Mouse (Mus musculus) forebrain, embryonic 10.5 days (tissue): Measurements from ENCODE around the gene Nsun2. TPM values are rescaled to one million over a fixed set of nuclear protein-coding genes. Genes with fewer than 3 reads are reported as not detected.

ENCODE experiments used
- DNase-seq: peaks from one replicate; pipeline ENCODE4 v3.0.0-alpha.2; 2017; ENCODE audit warnings: low spot score; ENCODE audit errors: extremely low spot score
- H3K27ac ChIP-seq: fragments of 300-500 bp; sonication (generic); 2 replicates; pipeline ENCODE4 v1.5.1; 2016; ENCODE audit warnings: mild to moderate bottlenecking
- H3K27me3 ChIP-seq: fragments of 300-500 bp; sonication (generic); 2 replicates; pipeline ENCODE4 v1.6.1; 2016; ENCODE audit warnings: mild to moderate bottlenecking; ENCODE audit not compliant: poor library complexity, severe bottlenecking
- H3K36me3 ChIP-seq: fragments of 300-500 bp; sonication (generic); replicated peaks from 2 replicates; pipeline ENCODE4 v1.6.1; 2016; ENCODE audit warnings: mild to moderate bottlenecking, moderate library complexity
- H3K4me1 ChIP-seq: fragments of 300-500 bp; sonication (generic); 2 replicates; pipeline ENCODE4 v1.6.1; 2016
- H3K4me3 ChIP-seq: fragments of 300-500 bp; sonication (generic); 2 replicates; pipeline ENCODE4 v1.5.1; 2016; ENCODE audit warnings: mild to moderate bottlenecking, moderate library complexity
- H3K9me3 ChIP-seq: fragments of 300-500 bp; sonication (generic); 2 replicates; pipeline ENCODE4 v1.6.1; 2016; ENCODE audit warnings: mild to moderate bottlenecking, moderate library complexity
- WGBS: fragments of 180-500 bp; shearing (Covaris S2); methylation state at CpG from one replicate; pipeline ENCODE4 v1.1.7; 2016; 5-methylcytosine and 5-hydroxymethylcytosine counted together
- polyA plus RNA-seq: library from polyadenylated mRNA; unstranded; fragments of >200 nt; fragmentation: Nextera tagmentation; extraction: Ambion mirVana; gene quantifications from 2 replicates; pipeline ENCODE4 v1.2.1, GENCODE M21; 2016

Nsun2 gene
- polyA plus RNA-seq, 1 experiment from 2014 or later: 175 TPM

DNA sequence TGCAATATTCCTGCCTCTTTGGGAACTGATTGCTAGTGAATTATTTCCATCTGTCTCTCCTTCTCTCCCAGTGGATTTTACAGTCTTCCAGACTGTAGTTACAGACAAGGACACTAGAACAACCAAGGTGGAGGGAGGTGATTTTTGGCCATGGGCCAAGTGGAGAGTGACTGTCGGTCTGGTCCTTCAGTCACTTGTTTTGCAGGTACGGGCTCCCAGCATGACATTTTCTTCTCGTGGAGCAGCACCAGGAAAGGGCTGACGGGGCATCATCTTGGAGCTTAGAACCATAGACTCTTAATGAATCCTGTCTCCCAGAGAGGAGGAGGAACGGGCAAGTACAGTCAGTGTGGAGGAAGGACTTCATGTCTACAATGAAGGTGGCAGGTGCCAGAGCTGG, 138.6 kb downstream of the Nsun2 start:
- no peak overlapping the region for H3K4me3 ChIP-seq
- no peak overlapping the region for H3K27ac ChIP-seq
- WGBS: 84% methylated on average over 5 of the region's 5 CpGs
- no peaks in the 10 kb centered on the region for H3K27me3 ChIP-seq
- H3K36me3 ChIP-seq: no peaks in the 10 kb centered on the region
- H3K4me1 ChIP-seq: no peaks in the 10 kb centered on the region
- peaks cover 5% of the 10 kb centered on the region; the same call in 1 of the 2 replicates for H3K9me3 ChIP-seq
- no peak for DNase-seq

DNA sequence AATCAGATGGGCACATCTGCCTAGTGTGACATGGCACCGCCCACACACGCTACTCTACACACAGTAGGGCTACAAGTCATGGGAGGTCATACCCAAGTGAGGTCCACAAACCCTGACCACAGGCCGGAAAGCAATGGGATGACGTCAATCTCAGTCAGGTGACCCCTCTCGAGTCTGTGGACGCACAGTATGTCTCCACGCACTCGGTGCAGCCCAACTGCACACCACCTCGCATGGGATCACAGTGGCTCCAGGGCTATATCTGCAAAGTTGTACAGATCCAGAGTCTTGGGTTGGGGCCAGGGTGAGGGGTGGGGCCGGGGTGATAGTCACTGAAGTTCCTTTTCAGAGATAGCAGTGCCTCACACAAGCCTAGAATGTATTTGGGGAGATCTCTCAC, 139.0 kb downstream of the Nsun2 start:
- Histone ChIP-seq H3K27ac (no peak overlapping the region), H3K4me1 (no peaks in the 10 kb centered on the region), H3K27me3 (no peaks in the 10 kb centered on the region), H3K4me3 (no peak overlapping the region), H3K36me3 (no peaks in the 10 kb centered on the region), H3K9me3 (peaks cover 5% of the 10 kb centered on the region; the same call in 1 of the 2 replicates)
- DNase-seq: no peak
- WGBS: 89% methylated on average over 10 of the region's 10 CpGs

DNA sequence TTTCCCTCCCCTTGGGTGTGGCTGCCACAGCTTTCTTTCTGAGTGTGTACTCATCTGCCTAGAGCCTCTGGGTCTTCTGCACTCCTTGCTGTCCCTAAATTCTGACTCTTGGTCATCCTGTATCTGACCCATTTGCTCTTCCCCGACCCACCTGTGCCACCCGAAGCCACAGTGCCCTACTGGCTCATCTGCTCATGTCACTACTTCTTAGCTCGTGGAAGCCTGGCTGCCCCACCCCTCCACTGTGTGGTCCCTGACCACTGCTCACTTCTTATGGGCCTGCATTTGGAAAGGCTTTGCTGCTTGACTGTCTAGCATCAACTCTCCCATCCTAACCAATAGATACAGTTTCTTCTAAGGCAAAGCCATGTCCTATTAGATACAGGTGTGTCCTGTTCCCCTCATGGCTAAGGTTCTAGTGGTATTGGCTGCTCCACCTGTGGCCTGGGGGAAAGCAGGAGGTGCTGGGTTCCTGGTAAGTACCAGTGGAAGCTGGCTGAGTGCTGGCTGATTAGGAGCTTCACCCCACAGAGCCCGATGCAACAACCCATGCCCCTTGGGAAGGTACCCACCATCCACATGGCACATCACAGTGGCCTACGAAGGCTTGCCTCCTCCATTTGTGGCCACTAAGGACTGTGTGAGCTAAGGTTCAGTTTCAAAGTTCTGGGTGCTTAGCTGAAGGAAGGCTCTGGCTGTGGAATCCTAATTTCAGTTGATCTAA, 139.8 kb downstream of the Nsun2 start:
- H3K27me3 ChIP-seq: no peaks in the 10 kb centered on the region
- DNase-seq: no peak
- no peak overlapping the region for H3K27ac ChIP-seq
- H3K4me1 ChIP-seq: no peaks in the 10 kb centered on the region
- WGBS: 85% methylated on average over 5 of the region's 5 CpGs
- no peak overlapping the region for H3K4me3 ChIP-seq
- no peaks in the 10 kb centered on the region for H3K36me3 ChIP-seq
- peaks cover 5% of the 10 kb centered on the region; the same call in 1 of the 2 replicates for H3K9me3 ChIP-seq

DNA sequence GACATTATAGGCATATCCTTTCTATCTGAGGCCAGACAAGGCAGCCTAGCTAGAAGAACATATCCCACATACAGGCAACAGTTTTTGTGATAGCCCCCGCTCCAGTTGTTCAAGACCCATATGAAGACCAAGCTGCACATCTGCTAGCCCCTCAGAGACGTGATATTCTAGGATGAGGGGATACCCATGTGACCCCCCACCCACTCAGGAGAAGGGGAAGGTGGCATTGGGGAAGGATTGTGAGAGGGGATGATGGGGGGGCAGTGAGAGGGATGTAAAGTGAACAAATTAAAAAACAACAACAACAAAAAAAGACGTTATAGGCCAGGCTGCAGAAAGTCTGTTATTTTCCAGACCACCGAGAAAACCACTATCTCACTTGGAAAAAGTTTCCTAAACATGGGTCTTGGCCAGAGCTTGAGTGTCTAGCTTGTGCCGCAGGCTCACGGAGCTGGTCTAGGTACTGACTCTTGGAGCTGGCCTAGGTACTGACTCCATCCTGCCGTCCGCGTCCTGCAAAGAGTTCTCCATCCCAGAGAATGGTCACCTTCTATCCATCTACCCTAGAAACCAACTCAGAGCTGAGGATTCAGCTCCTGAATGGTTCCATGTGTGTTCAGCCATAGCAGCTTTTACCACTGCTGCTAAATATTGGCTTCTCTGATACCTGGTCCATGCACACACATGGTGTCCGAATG, 140.5 kb downstream of the Nsun2 start:
- H3K27ac ChIP-seq: no peak overlapping the region
- no peak for DNase-seq
- H3K9me3 ChIP-seq: peaks cover 5% of the 10 kb centered on the region; the same call in 1 of the 2 replicates
- H3K4me1 ChIP-seq: no peaks in the 10 kb centered on the region
- H3K36me3 ChIP-seq: no peaks in the 10 kb centered on the region
- no peaks in the 10 kb centered on the region for H3K27me3 ChIP-seq
- WGBS: 68% methylated on average over 10 of the region's 10 CpGs
- H3K4me3 ChIP-seq: no peak overlapping the region

Other genes with a start within 250 kb of the Nsun2 start
- gene Tent4a, start 871 bp downstream of the Nsun2 start, polyA plus RNA-seq: 4.1 and 4.9 TPM in 2 replicates
- gene Srd5a1, start 77.7 kb downstream of the Nsun2 start, polyA plus RNA-seq: 28.5 and 29.2 TPM in 2 replicates
- 0.49 and 0.58 TPM in 2 replicates for gene Ube2ql1, start 206.1 kb downstream of the Nsun2 start, polyA plus RNA-seq